Mouse (Mus musculus): ENCODE results near the gene Pgpep1.
A peak's percentile ranks its signal among the peaks of the same experiment; 100 is the strongest.

Pgpep1 gene

GRCm38 (mm10) chr8:70660273-70660725 is at the start of gene Pgpep1:
Pgpep1 (minus strand) TSS chr8:70660388.
- no peak for DNase-seq (ENCODE audit: low spot score in 2 of 2)

- DNase-seq (ENCODE audit: low spot score in 2 of 2) = no peak
Observed at GRCm38 (mm10) chr8:70709794-70710193, 49.6 kb upstream of the Pgpep1 start.

- DNase-seq (ENCODE audit: low spot score in 2 of 2) = no peak
Observed at GRCm38 (mm10) chr8:70708281-70708680, 48.1 kb upstream of the Pgpep1 start.

- DNase-seq (ENCODE audit: low spot score in 2 of 2) = no peak
Observed at GRCm38 (mm10) chr8:70703287-70703686, 43.1 kb upstream of the Pgpep1 start, which contains the start of gene Iqcn. Iqcn (plus strand) TSS chr8:70703457.

GRCm38 (mm10) chr8:70702842-70703182 is 42.6 kb upstream of the Pgpep1 start:
- DNase-seq (ENCODE audit: low spot score in 2 of 2) = no peak

GRCm38 (mm10) chr8:70701982-70702841 is 42.0 kb upstream of the Pgpep1 start:
- DNase-seq (ENCODE audit: low spot score in 2 of 2) = no peak

DNA sequence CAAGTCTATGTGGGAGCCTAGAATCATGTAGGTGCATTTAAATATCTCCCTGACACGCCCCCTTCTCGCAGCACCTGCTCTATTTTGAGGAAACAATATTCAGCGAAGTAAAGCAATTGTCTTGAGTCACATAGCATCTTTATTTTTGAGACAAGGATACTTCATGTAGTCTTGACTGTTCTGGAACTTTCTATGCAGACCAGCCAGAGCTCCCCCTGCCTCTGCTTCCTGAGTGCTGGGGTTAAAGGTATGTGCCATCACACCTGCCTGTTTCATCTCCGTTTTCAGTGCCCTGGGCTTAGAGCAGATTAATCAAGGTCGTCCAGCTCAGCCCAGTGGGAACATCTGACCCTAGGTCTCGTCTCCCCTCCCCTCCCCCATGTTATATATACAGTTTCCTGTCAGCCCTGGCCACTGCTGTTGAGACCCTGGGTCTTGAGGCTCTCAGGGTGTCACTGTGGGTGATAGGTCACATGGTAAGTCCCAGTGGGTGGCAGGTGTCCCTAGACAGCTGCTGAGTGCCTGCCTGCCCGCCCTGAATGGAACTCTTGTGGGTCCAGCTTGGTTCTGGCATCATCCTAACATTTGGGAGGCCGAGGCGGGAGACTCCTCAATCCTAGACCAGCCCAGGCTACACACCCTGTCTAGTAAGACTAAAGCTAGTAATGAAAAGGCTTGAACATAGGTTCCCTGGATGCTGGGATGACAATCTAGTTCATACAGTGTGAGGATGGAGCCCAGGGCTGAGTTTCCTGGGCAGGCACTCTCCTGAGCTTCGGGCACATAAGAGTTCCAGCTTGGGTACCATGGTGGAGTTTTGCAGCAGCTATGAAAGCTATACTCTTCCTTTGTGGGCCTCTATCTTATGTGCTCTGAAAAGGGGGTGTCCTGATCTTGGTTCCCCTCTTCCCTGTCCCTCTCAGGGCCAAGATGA is 41.1 kb upstream of the Pgpep1 start:
- no peak for DNase-seq (ENCODE audit: low spot score in 2 of 2)

DNA sequence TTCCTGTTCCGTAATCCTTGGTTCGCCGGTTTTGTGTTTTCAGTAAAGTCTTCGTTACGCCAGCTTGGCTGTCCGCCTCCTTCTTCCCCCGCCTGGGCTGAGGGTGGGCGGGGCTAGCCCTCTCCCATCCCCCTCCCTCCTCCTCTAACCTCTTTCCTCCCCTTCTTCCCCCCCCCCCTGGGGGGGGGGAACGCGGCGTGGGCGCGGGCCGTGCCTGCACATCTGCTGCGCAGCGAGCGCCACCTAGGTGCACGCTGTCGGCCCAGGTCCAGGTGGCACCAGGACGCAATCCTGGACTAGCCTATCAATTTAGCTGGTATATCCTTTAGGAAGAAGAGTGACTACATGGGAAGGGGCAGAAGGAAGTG is 40.4 kb upstream of the Pgpep1 start:
- peak; percentile 83 to 85 for DNase-seq (ENCODE audit: low spot score in 2 of 2)

DNA sequence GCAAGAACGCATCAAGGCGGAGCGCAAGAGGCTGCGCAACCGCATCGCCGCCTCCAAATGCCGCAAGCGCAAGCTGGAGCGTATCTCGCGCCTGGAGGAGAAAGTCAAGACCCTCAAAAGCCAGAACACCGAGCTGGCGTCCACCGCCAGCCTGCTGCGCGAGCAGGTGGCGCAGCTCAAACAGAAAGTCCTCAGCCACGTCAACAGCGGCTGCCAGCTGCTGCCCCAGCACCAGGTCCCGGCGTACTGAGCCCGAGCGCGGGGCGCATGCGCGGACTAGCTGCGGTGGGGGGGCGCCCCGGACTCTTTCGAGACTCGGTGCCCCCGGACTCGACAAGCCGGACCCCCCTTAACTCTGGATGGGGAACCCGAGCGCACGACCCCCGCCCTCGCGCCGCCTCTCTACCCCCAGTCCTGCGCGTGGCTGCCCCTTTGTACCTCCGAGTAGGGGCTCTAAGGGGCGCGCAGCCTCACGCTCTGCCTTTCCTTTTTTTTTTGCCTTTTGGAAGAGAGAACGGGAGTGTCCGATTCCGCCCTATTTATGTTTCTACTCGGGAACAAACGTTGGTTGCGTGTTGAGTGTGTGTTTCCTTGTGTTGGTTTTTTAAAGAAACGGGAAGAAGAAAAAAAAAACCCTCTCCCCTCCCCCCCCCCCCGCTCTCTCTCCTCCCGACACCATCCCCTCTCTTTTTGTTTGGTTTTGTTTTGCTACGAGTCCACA is 39.8 kb upstream of the Pgpep1 start:
- peak; percentile 55 to 75 for DNase-seq (ENCODE audit: low spot score in 2 of 2)

DNA sequence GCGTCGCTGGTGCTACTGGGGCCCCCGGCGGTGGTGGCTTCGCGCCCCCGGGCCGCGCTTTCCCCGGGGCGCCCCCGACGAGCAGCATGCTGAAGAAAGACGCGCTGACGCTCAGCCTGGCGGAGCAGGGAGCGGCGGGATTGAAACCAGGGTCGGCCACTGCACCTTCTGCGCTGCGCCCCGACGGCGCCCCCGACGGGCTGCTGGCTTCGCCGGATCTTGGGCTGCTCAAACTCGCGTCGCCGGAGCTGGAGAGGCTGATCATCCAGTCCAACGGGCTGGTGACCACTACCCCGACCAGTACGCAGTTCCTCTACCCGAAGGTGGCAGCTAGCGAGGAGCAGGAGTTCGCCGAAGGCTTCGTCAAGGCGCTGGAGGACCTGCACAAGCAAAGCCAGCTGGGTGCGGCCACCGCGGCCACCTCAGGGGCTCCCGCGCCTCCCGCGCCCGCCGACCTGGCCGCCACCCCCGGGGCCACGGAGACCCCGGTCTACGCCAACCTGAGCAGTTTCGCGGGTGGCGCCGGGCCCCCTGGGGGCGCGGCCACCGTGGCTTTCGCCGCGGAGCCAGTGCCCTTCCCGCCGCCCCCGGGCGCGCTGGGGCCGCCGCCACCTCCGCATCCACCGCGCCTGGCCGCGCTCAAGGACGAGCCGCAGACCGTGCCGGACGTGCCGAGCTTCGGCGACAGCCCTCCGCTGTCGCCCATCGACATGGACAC is 39.1 kb upstream of the Pgpep1 start:
- DNase-seq (ENCODE audit: low spot score in 2 of 2) = peak; percentile 23 to 31

DNA sequence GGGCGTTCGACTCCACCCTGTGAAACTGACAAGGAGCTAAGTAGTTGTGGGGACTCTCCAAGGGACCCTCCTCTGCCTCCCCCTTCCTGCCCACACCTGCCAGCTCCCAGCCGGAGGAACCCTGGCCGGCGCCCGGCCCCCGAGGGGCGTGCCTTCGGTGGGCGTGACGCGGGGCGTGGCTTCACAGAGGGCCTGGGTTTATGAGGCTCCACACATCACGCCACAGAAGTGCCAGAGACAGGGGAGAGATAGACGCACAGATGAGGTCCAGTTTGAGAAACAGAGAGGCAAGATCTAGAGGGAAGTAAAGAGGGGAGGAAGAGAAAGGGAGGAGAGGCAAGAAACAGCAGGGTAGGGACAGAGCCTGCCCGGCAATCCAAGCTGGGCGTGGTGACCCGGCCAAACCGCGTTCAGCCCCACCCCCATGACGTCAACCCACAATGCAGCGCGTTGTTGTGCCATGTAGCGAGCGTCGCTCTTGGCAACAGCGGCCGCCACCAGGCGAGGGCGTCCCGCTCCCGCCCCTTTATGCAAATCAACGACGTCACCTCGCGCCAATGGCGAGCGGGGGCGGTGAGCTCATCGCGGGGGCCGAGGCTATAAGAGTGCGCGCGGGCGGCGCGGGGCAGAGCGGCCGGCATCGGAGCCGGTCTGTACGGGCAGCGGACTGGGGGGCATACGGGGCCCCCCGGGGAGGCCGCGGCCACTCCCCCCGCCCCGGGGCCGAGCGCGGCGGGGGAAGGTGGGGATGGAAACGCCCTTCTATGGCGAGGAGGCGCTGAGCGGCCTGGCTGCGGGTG is 38.3 kb upstream of the Pgpep1 start, which contains the start of gene Jund:
Jund (plus strand) TSS at position 640 of the 800 bp plus-strand sequence.
- peak; percentile 97 to 98 for DNase-seq (ENCODE audit: low spot score in 2 of 2)

DNA sequence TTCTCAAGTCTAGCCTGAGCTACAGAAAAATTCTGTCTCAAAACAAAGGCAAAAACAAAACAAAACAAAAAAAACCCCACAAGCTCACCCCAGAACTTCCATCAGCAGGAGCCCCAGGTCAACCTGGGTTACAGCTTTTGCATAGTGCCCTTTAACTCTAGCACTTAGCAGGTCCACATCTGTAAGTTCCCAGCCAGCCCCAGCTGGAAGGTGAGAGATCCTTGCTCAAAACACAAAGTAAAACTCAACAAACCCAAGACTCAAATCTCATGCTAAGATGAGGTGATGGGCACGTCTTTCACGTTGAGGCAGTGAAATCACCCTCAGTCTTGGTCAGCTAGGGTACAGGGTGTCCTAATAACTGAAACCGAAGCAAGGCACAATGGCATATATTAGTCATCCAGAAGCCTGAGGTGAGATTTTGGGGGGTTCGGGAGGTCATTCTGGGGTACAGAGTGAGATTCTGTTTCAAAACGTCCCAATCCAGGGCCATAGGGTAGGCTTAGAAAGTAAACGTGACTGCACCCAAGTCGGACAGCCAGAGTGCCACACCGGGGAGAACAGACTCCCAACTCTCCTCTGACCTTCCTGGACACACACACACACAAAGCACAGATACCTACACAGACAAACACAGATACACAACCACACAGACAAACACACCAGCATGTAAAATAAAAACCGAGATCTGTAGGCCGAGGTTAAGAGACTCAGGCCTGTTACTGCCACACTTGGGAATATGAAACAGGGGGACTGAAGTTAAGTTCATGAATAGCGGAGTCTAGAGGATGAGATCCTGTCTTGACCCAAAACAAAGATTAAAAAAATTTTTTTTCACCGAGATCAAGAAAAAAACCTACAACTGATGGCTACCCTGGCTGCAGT is 37.4 kb upstream of the Pgpep1 start:
- no peak for DNase-seq (ENCODE audit: low spot score in 2 of 2)

- no peak for DNase-seq (ENCODE audit: low spot score in 2 of 2)
Observed at GRCm38 (mm10) chr8:70696946-70697345, 36.8 kb upstream of the Pgpep1 start.

DNA sequence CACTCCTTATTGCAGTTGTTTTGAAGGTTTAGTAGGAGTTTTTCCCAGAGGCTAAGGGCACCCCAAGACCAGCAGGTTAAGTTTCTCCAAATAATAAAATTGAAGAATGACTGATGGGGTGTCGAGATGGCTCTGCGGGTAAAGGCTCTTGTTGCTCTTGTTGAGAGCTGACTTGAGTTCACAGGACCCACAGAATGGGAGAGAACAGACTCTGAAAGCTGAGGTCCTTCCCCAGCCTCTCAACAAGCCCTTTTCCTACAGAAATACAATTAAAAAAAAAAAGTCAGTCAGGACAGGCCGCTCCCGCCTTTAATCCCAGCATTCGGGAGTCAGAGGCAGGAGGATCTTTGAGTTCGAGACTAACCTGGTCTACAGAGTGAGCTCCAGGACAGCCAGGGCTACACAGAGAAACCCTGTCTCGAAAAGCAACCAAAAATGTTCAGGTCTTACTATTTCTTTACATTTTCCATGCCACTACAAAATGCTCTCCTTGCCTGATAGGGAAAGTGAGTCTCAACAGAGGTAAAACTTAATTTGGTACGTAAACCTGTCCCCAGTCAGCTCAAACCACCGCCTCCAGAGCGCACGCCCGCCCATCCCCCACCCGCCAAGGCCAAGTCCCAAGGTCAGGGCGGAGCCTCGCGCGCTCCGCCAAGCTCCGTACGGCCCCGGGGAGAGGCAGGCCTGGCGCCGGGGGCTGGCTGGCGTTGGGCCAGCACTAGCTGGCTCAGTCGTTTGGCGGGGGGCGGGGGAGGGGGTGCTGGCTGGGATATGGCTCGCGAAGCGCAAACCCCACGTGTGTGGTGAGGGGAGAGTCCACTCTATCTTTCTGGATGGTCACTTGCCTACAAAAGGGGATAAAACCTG is 36.1 kb upstream of the Pgpep1 start:
- no peak for DNase-seq (ENCODE audit: low spot score in 2 of 2)

GRCm38 (mm10) chr8:70695318-70696018 is 35.3 kb upstream of the Pgpep1 start:
- no peak for DNase-seq (ENCODE audit: low spot score in 2 of 2)

- no peak for DNase-seq (ENCODE audit: low spot score in 2 of 2)
Observed at GRCm38 (mm10) chr8:70693636-70694035, 33.4 kb upstream of the Pgpep1 start.

- no peak for DNase-seq (ENCODE audit: low spot score in 2 of 2)
Observed at GRCm38 (mm10) chr8:70691727-70692231, 31.6 kb upstream of the Pgpep1 start.

Data from right cerebral cortex, postnatal 36 days (tissue).